Mouse (Mus musculus): ENCODE measurements around the gene Derl3.

DNA sequence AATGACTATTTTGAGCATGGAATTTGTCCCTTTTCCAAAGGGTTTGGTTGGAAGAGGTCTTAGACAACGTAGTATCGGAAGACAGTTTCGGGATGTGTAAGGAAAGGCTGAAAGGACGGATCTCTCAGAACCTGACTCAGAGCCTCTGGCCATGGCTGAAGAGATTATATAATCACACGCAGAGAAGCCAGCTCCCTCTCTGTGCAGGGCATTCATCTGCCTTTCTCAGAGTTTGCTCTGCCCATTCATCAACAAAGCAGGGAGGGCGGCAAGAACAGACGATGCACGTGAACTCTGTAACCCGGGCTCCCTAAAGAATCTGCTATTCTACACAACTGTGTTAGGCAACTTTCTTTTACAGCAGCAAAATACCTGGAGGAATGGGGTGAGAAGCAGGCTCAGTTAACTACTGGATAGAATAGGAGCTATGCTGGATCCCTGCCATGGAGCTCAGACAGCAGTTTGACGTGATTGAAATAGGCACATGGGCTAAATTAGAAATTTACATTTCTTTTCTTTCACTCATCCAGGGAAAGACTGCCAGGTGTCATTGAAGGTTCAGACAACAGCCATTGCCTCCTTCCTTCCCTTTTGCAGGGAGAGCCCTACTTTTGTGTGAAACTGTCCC is 19.6 kb upstream of the Derl3 start:
- TF ChIP-seq CTCF (IDR thresholded peaks at IDR 0.05; ENCODE audit: low read depth): no peak
- no peak for TF ChIP-seq EP300 (IDR thresholded peaks at IDR 0.05; ENCODE audit: low read depth)
